Mouse (Mus musculus): Measurements from ENCODE around the gene Hist1h2bf. TPM values are rescaled to one million over a fixed set of nuclear protein-coding genes. Genes with fewer than 3 reads are reported as not detected.
"Not testable (repeated sequence)": the region's sequence is repeated elsewhere in the genome, so short reads cannot be mapped to it uniquely, and the experiment has no call there.

Hist1h2bf gene
- polyA plus RNA-seq, 1 experiment from 2014 or later = 3.0 TPM

DNA sequence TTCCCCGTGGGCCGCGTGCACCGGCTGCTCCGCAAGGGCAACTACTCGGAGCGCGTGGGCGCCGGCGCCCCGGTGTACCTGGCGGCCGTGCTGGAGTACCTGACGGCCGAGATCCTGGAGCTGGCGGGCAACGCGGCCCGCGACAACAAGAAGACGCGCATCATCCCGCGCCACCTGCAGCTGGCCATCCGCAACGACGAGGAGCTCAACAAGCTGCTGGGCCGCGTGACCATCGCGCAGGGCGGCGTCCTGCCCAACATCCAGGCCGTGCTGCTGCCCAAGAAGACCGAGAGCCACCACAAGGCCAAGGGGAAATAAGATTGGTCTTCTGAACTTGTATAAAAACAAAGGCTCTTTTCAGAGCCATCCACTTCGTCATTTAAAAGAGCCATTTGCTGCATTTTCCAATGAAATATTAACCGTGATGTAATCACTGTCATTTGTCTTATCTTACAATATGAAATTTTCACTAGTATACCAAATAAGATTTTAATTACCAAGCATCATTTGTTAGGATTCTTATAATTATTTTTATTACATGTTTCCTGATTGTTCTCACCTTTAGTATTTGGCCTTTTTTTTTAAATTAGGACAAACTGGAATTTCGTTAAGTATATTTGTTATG, 662 bp upstream of the Hist1h2bf start:
- ATAC-seq (ENCODE audit: low FRiP score) = peak; percentile 8
- not testable (repeated sequence) for H3K9ac ChIP-seq, H3K36me3 ChIP-seq, H3K27me3 ChIP-seq, H3K9me3 ChIP-seq
- 0% methylated on average over 13 of the region's 39 CpGs for WGBS
- H3K4me1 ChIP-seq (replicated peaks) = peaks cover 41% of the 10 kb centered on the region
- peak overlapping the region; percentile 42 for H3K4me3 ChIP-seq
- peak overlapping the region; percentile 74 for H3K4me2 ChIP-seq
- H3K27ac ChIP-seq = peak overlapping the region; percentile 85

DNA sequence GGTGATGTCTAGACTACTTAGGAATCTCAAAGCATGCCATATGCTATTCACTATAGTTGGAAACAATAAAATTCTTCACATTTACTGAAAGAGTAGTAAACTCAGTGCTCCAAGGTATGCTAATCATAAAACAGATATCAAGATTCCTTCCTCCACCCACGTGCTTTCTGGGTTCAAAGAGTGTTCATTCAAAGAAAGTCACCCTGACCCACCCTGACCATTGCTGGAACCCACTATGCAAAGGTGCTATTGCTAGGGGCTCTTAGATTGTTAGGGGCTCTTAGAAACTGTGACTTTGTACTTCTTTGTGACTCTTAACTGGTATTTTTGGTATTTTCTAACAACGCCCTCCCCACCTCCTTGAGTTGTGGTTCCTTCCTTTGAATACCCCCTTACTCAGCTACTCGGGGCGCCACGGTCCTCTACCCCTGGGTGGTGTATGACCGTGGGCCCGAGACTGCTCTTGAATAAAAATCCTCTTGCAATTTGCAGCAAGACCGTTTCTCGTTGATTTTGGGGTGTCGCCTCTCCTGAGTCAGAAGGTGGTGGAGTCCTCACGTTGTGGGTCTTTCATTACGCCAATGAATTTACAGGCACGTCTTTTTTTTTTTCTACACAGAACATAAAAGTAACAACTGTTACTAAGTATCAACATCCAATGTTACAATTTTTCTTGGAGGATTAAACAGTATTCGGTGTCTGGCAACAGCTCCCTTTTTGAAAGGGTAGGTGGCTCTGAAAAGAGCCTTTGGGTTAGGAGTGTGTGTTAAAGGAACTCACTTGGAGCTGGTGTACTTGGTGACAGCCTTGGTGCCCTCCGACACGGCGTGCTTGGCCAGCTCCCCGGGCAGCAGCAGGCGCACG, 730 bp downstream of the Hist1h2bf start:
- 9% methylated on average over 20 of the region's 20 CpGs for WGBS
- H3K4me3 ChIP-seq = peak overlapping the region; percentile 50
- peak overlapping the region; percentile 74 for H3K4me2 ChIP-seq
- ATAC-seq (ENCODE audit: low FRiP score); H3K36me3 ChIP-seq; H3K9me3 ChIP-seq; H3K27me3 ChIP-seq: not testable (repeated sequence)
- H3K9ac ChIP-seq = peak overlapping the region; percentile 49; the same call in 1 of the 2 replicates
- peak overlapping the region; percentile 84 for H3K27ac ChIP-seq
- peaks cover 41% of the 10 kb centered on the region for H3K4me1 ChIP-seq (replicated peaks)

- ATAC-seq (ENCODE audit: low FRiP score) = no peak
- Histone ChIP-seq H3K36me3 (no peaks in the 10 kb centered on the region), H3K9me3 (no peaks in the 10 kb centered on the region), H3K27me3 (no peaks in the 10 kb centered on the region), H3K4me2 (peak overlapping the region; percentile 74), H3K4me3 (peak overlapping the region; percentile 50), H3K4me1 (replicated peaks) (peaks cover 41% of the 10 kb centered on the region), H3K27ac (peak overlapping the region; percentile 96), H3K9ac (peak overlapping the region; percentile 81)
- WGBS = 40% methylated on average over 2 of the region's 2 CpGs
Measured at GRCm38 (mm10) chr13:23572218-23573033, 1.6 kb downstream of the Hist1h2bf start.

GRCm38 (mm10) chr13:23571504-23572217, 2.3 kb downstream of the Hist1h2bf start:
- WGBS = under 1% methylated on average over 17 of the region's 34 CpGs
- ATAC-seq (ENCODE audit: low FRiP score) = peak; percentile 1; the same call in 1 of the 2 replicates
- not testable (repeated sequence) for H3K9me3 ChIP-seq, H3K27me3 ChIP-seq, H3K36me3 ChIP-seq
- Histone ChIP-seq H3K27ac (peak overlapping the region; percentile 96), H3K4me1 (replicated peaks) (peaks cover 34% of the 10 kb centered on the region), H3K4me3 (peak overlapping the region; percentile 50), H3K4me2 (peak overlapping the region; percentile 74), H3K9ac (peak overlapping the region; percentile 81)

DNA sequence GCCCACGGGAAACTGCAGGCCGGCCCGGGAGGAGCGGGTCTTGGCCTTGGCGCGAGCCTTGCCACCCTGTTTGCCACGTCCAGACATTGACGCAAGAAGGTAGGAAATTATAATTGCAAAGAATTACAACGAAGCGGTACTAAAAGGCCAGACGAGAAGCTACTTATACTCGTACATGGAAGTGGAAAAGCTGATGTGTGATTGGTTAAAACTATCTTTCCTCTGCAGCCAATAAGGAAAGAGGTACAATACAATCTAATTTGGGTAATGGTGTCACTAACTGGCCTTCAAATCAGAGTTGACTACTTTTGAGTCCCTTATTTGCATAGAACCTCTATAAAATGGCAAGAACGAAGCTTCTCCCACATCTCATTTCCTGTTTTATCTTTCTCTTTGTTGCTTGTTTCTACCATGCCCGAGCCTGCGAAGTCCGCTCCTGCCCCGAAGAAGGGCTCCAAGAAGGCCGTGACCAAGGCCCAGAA, 2.9 kb downstream of the Hist1h2bf start, which contains the start of the genes Hist1h2ae and Hist1h2bg:
TSS of gene Hist1h2ae (minus strand) at position 199 of the 482 bp plus-strand sequence.
TSS of gene Hist1h2bg (plus strand) at position 375 of the 482 bp plus-strand sequence.
- H3K9me3 ChIP-seq = no peaks in the 10 kb centered on the region
- H3K4me2 ChIP-seq = peak within 1 kb of the TSS; percentile 74
- H3K4me3 ChIP-seq = peak within 1 kb of the TSS; percentile 50
- H3K9ac ChIP-seq = peak within 1 kb of the TSS; percentile 81
- H3K27ac ChIP-seq = peak within 1 kb of the TSS; percentile 96
- no peaks in the 10 kb centered on the region for H3K36me3 ChIP-seq
- no peaks in the 10 kb centered on the region for H3K27me3 ChIP-seq
- ATAC-seq (ENCODE audit: low FRiP score) = peak; percentile 92
- WGBS = under 1% methylated on average over 18 of the region's 18 CpGs
- H3K4me1 ChIP-seq (replicated peaks) = peaks cover 28% of the 10 kb centered on the region

DNA sequence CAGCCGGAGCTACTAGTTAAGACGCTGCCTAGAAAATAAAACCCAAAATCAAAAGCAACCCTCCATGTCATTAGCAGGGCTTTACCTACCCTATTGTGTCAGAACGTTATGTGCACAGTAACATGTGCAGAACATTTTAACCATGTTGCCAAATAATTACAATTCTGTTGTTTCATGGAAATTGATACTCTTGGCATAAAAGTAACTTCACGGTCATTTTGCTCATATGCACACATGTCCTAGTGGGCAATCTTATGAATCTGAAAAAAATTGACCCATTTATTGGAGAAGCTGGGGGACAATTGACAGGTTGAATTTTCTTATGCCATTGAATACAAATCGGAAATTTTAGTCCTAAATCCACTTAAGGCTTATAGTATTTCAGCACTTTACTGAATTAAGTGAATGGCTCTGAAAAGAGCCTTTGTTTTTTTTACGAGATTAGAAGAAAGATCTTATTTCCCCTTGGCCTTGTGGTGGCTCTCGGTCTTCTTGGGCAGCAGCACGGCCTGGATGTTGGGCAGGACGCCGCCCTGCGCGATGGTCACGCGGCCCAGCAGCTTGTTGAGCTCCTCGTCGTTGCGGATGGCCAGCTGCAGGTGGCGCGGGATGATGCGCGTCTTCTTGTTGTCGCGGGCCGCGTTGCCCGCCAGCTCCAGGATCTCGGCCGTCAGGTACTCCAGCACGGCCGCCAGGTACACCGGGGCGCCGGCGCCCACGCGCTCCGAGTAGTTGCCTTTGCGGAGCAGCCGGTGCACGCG, 3.6 kb downstream of the Hist1h2bf start:
- Histone ChIP-seq H3K4me3 (peak overlapping the region; percentile 50), H3K4me1 (replicated peaks) (peaks cover 26% of the 10 kb centered on the region), H3K4me2 (peak overlapping the region; percentile 74), H3K27ac (peak overlapping the region; percentile 96), H3K9ac (peak overlapping the region; percentile 67)
- not testable (repeated sequence) for H3K9me3 ChIP-seq, H3K36me3 ChIP-seq, H3K27me3 ChIP-seq
- peak; percentile 52 for ATAC-seq (ENCODE audit: low FRiP score)
- WGBS = 3% methylated on average over 21 of the region's 41 CpGs

DNA sequence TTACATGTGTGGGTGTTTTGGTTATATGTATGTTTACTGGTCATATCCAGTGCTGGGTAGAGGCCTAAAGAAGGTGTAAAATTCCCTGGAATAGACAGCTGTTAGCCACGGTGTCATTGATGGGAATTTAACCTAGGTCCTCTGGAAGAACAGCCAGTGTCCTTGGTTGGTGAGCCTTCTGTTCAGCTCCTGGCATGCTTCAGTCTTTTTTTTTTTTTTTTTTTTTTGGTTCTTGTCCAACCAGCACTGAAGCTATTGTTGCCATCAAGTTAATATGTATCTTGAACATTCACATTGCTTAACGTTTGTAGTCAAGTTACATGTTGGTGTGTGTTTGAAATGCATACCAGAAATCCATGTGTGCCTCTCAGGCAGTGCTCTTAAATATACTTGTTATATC, 9.5 kb downstream of the Hist1h2bf start:
- whole genome bisulfite sequencing = 91% methylated on average over 2 of the region's 2 CpGs
- Histone ChIP-seq H3K27ac (peak overlapping the region; percentile 95), H3K9me3 (no peaks in the 10 kb centered on the region), H3K4me1 (replicated peaks) (peaks cover 3% of the 10 kb centered on the region; the same call in 1 of the 2 replicates), H3K9ac (no peak overlapping the region), H3K4me3 (no peak overlapping the region), H3K4me2 (no peak overlapping the region), H3K27me3 (no peaks in the 10 kb centered on the region), H3K36me3 (no peaks in the 10 kb centered on the region)
- no peak for ATAC-seq (ENCODE audit: low FRiP score)

DNA sequence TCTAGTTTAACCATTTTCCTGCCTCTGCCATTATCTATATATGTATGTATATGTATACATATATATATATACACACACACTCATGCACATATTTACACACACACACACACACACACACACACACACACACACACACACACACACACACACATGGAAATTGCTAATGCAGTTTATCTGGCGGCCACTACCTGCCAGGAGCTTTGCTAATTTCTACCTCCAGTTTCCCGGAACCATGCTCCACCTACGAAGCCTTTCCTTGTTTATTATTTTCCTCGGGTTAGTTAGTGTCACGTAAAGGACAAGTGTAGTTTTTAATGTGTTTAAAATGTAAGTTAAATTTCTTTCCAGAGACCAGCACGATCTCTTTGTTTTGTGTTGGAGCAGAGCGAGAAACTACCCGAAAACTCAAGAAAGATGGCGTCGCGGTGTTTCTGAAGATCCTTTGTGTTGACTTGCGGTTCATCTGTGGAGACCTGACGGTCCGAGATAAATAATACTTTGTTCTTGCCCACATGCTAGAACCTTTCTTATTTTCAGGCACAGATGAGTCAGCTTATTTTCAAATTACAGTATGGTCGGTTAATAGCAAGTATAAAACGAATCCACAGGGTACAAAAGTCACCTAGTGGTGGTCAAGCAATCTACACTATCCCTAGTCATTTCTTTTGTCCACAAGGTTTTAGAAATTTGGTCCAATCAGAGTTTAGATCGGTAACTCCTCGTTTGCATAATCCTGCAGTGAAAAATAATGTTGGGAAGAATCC, 11.1 kb downstream of the Hist1h2bf start:
- ATAC-seq (ENCODE audit: low FRiP score) = peak; percentile 65
- Histone ChIP-seq H3K4me1 (replicated peaks) (peaks cover 3% of the 10 kb centered on the region; the same call in 1 of the 2 replicates), H3K36me3 (no peaks in the 10 kb centered on the region), H3K27ac (peak overlapping the region; percentile 95), H3K27me3 (no peaks in the 10 kb centered on the region), H3K9me3 (no peaks in the 10 kb centered on the region), H3K4me2 (peak overlapping the region; percentile 75), H3K4me3 (peak overlapping the region; percentile 46), H3K9ac (peak overlapping the region; percentile 66)
- 4% methylated on average over 18 of the region's 18 CpGs for WGBS

DNA sequence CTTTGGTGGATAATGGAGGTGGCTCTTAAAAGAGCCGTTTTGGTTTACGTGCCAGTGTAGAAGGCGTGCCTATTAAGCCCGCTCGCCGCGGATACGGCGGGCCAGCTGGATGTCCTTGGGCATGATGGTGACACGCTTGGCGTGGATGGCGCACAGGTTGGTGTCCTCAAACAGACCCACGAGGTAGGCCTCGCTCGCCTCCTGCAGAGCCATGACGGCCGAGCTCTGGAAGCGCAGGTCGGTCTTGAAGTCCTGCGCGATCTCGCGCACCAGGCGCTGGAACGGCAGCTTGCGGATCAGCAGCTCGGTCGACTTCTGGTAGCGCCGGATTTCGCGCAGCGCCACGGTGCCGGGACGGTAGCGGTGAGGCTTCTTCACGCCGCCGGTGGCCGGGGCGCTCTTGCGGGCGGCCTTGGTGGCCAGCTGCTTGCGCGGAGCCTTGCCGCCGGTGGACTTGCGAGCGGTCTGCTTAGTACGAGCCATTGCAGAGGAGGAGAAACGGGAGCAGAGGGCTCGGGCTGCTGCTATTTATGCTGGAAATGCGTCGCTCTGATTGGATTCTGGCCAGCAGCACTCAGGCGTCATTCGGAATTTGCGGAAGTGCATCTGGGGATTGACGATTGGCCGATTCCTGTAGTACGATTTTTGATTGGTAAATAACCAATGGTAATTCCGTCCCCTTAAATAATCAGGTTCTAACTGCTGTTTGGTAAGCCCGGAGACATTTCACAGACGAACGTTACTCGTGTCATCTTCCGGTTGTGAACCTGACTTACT, 11.9 kb downstream of the Hist1h2bf start, which contains the start of gene Hist1h3e:
TSS of gene Hist1h3e (minus strand) at position 487 of the 777 bp plus-strand sequence.
- peak within 1 kb of the TSS; percentile 46 for H3K4me3 ChIP-seq
- not testable (repeated sequence) for H3K9me3 ChIP-seq
- WGBS = under 1% methylated on average over 59 of the region's 67 CpGs

DNA sequence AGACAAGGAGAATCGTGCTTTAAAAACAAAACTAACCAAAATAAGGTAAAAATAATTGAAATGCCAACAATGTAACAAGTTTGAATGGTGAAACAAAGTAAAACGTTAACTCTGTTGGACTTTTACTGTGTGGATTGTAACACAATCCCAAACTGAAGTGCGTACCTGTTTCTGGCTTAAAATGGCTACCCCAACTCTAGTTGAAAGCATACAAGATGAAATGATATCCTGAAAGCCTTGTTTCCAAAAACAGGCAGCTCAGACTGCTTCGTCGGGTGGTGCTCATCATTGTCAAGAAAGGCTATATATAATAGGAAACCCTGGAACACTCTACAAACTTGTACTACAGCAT, 12.5 kb downstream of the Hist1h2bf start:
- Histone ChIP-seq H3K4me3 (peak overlapping the region; percentile 46), H3K9ac (peak overlapping the region; percentile 75), H3K4me2 (peak overlapping the region; percentile 75), H3K27ac (peak overlapping the region; percentile 95)
- not testable (repeated sequence) for ATAC-seq (ENCODE audit: low FRiP score); H3K27me3 ChIP-seq; H3K36me3 ChIP-seq; H3K4me1 ChIP-seq (replicated peaks); H3K9me3 ChIP-seq
- WGBS = 0% methylated on average over 2 of the region's 5 CpGs

More for the DNA sequence above, 11.9 kb downstream of the Hist1h2bf start, which contains the start of gene Hist1h3e:
- not testable (repeated sequence) for H3K27me3 ChIP-seq; H3K36me3 ChIP-seq; H3K4me1 ChIP-seq (replicated peaks)
- H3K27ac ChIP-seq = peak within 1 kb of the TSS; percentile 95
- H3K9ac ChIP-seq = peak within 1 kb of the TSS; percentile 75
- peak within 1 kb of the TSS; percentile 75 for H3K4me2 ChIP-seq
- ATAC-seq (ENCODE audit: low FRiP score) = peak; percentile 96

Measured in hindbrain, embryonic 13.5 days (tissue).